Mouse (Mus musculus): Measurements from ENCODE around the gene Ckb. TPM values are rescaled to one million over a fixed set of nuclear protein-coding genes. Genes with fewer than 3 reads are reported as not detected.

The Ckb gene
- polyA plus RNA-seq, 1 experiment from 2014 or later: 135 TPM

DNA sequence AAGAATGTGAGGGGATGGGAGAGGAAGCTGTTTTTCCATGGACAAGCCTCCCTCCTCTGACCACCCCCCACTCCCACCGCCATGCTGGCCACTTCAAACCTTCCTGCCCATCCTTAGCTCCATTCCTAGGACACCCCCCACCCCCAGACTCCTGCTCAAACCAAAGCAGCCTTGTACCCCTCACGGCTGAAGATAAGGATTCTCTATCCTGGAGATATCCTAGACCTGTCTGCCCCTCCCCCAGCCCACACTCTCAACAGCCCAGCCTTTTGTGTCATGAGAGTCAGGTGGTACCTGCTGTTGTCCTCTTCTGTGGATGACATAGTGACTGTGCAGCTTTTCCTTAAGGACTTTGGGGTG, 15.9 kb upstream of the Ckb start:
- 61% methylated on average over 2 of the region's 2 CpGs for whole genome bisulfite sequencing
- no peaks in the 10 kb centered on the region for H3K9me3 ChIP-seq
- H3K4me2 ChIP-seq (replicated peaks): no peak overlapping the region
- ATAC-seq (ENCODE audit: low FRiP score, low read depth): no peak
- H3K4me1 ChIP-seq: peaks cover 28% of the 10 kb centered on the region
- H3K27ac ChIP-seq: no peak overlapping the region
- H3K9ac ChIP-seq: no peak overlapping the region
- peaks cover 9% of the 10 kb centered on the region for H3K36me3 ChIP-seq
- no peak overlapping the region for H3K4me3 ChIP-seq
- H3K27me3 ChIP-seq: no peaks in the 10 kb centered on the region

DNA sequence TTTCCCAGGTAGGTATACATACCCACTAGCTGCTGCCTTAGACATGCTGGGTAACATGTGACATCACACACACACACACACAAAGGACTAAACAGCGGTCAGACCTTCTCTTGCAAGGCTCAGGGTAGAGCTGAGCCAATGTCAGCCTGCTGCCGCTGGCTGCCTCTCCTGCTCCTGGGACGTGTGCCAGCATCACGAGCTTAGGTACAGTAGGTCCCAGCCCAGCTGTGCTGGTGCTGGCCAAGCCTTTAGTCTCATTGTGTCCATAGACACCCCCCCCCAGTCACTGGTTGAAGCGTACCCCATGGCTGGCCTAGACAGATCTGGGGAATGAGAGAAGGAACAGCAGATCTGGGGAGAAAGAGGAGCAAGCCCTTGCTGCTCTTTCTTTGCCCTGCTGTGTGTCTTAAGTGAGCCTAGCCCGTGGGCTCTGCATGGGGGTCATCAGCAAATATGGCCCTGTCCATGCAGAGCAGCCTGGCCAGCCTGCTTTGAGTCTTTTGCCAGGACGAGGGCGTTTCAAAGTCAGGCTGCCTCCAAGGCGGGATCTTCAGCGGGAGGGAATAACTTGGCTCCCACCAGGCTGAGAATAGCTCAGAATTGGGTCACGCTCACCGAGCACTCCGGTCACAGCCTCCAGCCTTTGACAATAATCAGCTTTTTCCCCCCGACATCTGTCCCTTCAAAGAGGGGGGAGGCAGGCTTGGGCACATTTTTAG, 15.4 kb upstream of the Ckb start:
- Histone ChIP-seq H3K9me3 (no peaks in the 10 kb centered on the region), H3K4me2 (replicated peaks) (no peak overlapping the region), H3K36me3 (peaks cover 14% of the 10 kb centered on the region), H3K9ac (no peak overlapping the region), H3K4me3 (no peak overlapping the region), H3K4me1 (peaks cover 23% of the 10 kb centered on the region), H3K27me3 (no peaks in the 10 kb centered on the region), H3K27ac (no peak overlapping the region)
- WGBS: 42% methylated on average over 14 of the region's 14 CpGs
- ATAC-seq (ENCODE audit: low FRiP score, low read depth): no peak; the same call in 1 of the 2 replicates

- 77% methylated on average over 4 of the region's 4 CpGs for WGBS
- no peak overlapping the region for H3K4me2 ChIP-seq (replicated peaks)
- H3K27me3 ChIP-seq: no peaks in the 10 kb centered on the region
Measured at GRCm38 (mm10) chr12:111686390-111686789, 14.3 kb upstream of the Ckb start.

GRCm38 (mm10) chr12:111682806-111683205, 10.7 kb upstream of the Ckb start:
- ATAC-seq (ENCODE audit: low FRiP score, low read depth): no peak
- H3K27ac ChIP-seq: no peak overlapping the region
- H3K4me3 ChIP-seq: no peak overlapping the region
- no peaks in the 10 kb centered on the region for H3K9me3 ChIP-seq
- peaks cover 36% of the 10 kb centered on the region for H3K36me3 ChIP-seq
- H3K27me3 ChIP-seq: no peaks in the 10 kb centered on the region
- no peak overlapping the region for H3K9ac ChIP-seq
- H3K4me1 ChIP-seq: peaks cover 22% of the 10 kb centered on the region
- no peak overlapping the region for H3K4me2 ChIP-seq (replicated peaks)
- WGBS: 76% methylated on average over 5 of the region's 5 CpGs

More at GRCm38 (mm10) chr12:111686390-111686789, 14.3 kb upstream of the Ckb start:
- ATAC-seq (ENCODE audit: low FRiP score, low read depth): no peak
- H3K4me1 ChIP-seq: peaks cover 18% of the 10 kb centered on the region
- peaks cover 25% of the 10 kb centered on the region for H3K36me3 ChIP-seq
- no peak overlapping the region for H3K4me3 ChIP-seq
- H3K9ac ChIP-seq: no peak overlapping the region
- no peak overlapping the region for H3K27ac ChIP-seq
- no peaks in the 10 kb centered on the region for H3K9me3 ChIP-seq

- ATAC-seq (ENCODE audit: low FRiP score, low read depth): no peak
- H3K27me3 ChIP-seq: no peaks in the 10 kb centered on the region
- H3K4me1 ChIP-seq: peaks cover 20% of the 10 kb centered on the region
- H3K9ac ChIP-seq: no peak overlapping the region
- no peak overlapping the region for H3K4me2 ChIP-seq (replicated peaks)
- peaks cover 36% of the 10 kb centered on the region for H3K36me3 ChIP-seq
- no peak overlapping the region for H3K27ac ChIP-seq
- H3K9me3 ChIP-seq: no peaks in the 10 kb centered on the region
- H3K4me3 ChIP-seq: no peak overlapping the region
- 86% methylated on average over 5 of the region's 5 CpGs for WGBS
Measured at GRCm38 (mm10) chr12:111682003-111682402, 9.9 kb upstream of the Ckb start.

- Histone ChIP-seq H3K9me3 (no peaks in the 10 kb centered on the region), H3K27ac (no peak overlapping the region), H3K27me3 (no peaks in the 10 kb centered on the region), H3K9ac (no peak overlapping the region), H3K36me3 (peaks cover 36% of the 10 kb centered on the region), H3K4me1 (peaks cover 19% of the 10 kb centered on the region), H3K4me3 (no peak overlapping the region), H3K4me2 (replicated peaks) (no peak overlapping the region)
- no peak for ATAC-seq (ENCODE audit: low FRiP score, low read depth)
- WGBS: 87% methylated on average over 8 of the region's 8 CpGs
Measured at GRCm38 (mm10) chr12:111681305-111681704, 9.2 kb upstream of the Ckb start.

DNA sequence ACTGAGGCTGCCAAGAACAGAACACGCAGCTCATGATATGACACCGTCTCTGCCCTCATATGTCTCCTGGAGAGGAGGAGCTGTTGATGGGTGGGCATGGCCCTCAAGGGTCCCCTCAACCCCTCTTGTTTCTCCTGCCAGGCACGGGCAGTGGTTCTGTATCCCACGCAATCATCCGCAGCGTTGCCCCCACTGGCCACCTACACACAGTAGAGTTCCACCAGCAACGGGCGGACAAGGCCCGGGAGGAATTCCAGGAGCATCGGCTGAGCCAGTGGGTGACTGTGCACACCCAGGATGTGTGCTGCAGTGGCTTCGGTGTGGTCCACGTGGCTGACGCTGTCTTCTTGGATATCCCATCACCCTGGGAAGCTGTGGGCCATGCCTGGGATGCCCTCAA, 8.5 kb upstream of the Ckb start:
- ATAC-seq (ENCODE audit: low FRiP score, low read depth): no peak
- H3K4me3 ChIP-seq: no peak overlapping the region
- H3K36me3 ChIP-seq: peaks cover 36% of the 10 kb centered on the region
- no peak overlapping the region for H3K9ac ChIP-seq
- no peaks in the 10 kb centered on the region for H3K9me3 ChIP-seq
- H3K4me1 ChIP-seq: peaks cover 19% of the 10 kb centered on the region
- 92% methylated on average over 13 of the region's 13 CpGs for WGBS
- no peak overlapping the region for H3K27ac ChIP-seq
- no peak overlapping the region for H3K4me2 ChIP-seq (replicated peaks)
- H3K27me3 ChIP-seq: peaks cover 3% of the 10 kb centered on the region; the same call in 1 of the 2 replicates

DNA sequence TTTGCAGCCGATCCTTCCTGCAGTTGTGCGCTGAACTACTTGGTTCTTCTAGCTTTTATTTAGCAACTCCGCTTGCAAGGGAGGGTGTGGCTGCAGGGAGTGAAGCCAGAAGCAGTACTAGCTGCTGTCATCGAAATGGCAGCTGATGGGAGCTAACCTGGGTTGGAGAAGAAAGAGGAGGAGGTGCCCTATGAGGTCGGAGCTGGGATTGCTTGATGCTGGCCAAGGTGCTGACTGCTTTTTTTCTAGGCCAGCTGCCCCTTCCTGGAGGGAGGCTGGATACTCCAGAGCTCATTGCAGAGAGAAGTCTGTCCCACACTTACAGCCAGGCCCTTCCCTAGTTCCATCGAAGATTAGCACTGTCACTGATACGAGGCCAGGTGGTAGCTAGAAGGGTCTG, 6.9 kb upstream of the Ckb start:
- H3K9me3 ChIP-seq: no peaks in the 10 kb centered on the region
- peaks cover 18% of the 10 kb centered on the region for H3K27me3 ChIP-seq
- peak overlapping the region; percentile 93 for H3K4me2 ChIP-seq (replicated peaks)
- peaks cover 36% of the 10 kb centered on the region for H3K36me3 ChIP-seq
- ATAC-seq (ENCODE audit: low FRiP score, low read depth): no peak
- no peak overlapping the region for H3K27ac ChIP-seq
- H3K4me3 ChIP-seq: peak overlapping the region; percentile 89
- H3K9ac ChIP-seq: peak overlapping the region; percentile 79
- peaks cover 19% of the 10 kb centered on the region for H3K4me1 ChIP-seq
- 46% methylated on average over 7 of the region's 7 CpGs for WGBS

GRCm38 (mm10) chr12:111678670-111678933, 6.5 kb upstream of the Ckb start:
- no peak for ATAC-seq (ENCODE audit: low FRiP score, low read depth)
- H3K27ac ChIP-seq: no peak overlapping the region
- H3K4me2 ChIP-seq (replicated peaks): peak overlapping the region; percentile 93
- H3K36me3 ChIP-seq: peaks cover 32% of the 10 kb centered on the region
- H3K9me3 ChIP-seq: no peaks in the 10 kb centered on the region
- H3K27me3 ChIP-seq: peaks cover 22% of the 10 kb centered on the region
- H3K4me3 ChIP-seq: peak overlapping the region; percentile 89
- WGBS: 4% methylated on average over 13 of the region's 13 CpGs
- peak overlapping the region; percentile 79 for H3K9ac ChIP-seq
- H3K4me1 ChIP-seq: peaks cover 19% of the 10 kb centered on the region

DNA sequence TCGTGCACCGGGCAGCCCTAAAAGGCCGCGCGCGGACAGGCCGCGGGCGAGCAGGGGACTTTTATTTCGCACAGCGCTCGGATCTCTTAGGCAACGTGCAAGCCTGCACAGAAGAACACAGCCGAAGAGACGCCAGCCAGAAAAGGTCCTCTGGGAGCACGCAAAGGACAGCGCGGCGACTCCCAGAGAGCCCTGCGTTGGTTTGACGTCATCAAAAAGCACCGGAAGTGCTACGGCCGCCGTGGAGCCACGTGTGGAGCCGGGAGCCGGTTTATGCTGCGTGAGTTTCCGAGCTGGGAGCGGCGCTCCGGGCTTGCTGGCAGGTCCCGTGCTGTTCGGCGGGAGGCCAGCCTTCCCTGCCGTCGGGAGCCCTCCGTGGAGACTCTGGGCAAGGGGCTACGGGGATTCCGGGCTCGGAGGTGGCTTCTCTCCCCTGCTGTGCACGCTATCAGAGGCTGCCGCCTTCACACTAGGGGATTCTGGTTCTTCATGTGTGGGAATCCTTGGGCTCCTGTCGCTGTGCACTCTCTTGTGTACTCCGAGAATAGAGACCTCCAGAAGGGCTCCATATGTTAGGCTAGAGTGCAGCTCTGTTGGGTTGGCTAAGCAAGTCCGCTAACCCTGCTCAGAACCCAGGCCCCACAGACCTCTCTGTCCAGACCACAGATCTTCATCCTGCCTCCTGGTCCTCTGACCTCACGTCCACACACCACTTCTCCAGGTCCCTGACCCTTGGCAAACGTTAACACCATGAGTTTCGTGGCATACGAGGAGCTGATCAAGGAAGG, 5.9 kb upstream of the Ckb start, which contains the start of gene Trmt61a:
TSS of gene Trmt61a (plus strand) at position 224 of the 788 bp plus-strand sequence.
- peak; percentile 91 for ATAC-seq (ENCODE audit: low FRiP score, low read depth)
- Histone ChIP-seq H3K4me1 (peaks cover 19% of the 10 kb centered on the region), H3K9ac (peak within 1 kb of the TSS; percentile 79), H3K36me3 (peaks cover 28% of the 10 kb centered on the region), H3K4me2 (replicated peaks) (peak within 1 kb of the TSS; percentile 93), H3K4me3 (peak within 1 kb of the TSS; percentile 89), H3K9me3 (no peaks in the 10 kb centered on the region), H3K27me3 (peaks cover 27% of the 10 kb centered on the region), H3K27ac (peak within 1 kb of the TSS; percentile 91)
- under 1% methylated on average over 51 of the region's 51 CpGs for WGBS

DNA sequence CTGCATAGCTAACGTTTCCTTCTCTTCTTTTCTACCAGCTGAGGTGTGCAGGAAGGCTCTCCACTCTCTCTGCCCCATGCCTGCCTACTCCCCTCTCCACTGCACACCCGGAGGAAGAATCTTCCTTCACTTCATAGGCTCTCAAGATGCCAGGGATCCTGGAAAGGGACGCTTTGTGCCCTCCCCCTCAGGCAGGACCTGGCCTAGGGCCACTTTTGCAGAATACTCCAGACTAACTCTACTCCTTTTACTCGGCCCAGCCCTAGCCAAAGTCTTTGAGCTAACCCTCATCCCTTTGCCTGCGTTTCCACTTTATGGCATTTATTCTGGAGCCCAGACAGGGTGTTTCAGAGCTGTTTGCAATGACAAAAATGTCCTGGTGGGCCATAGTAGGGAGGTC, 5.3 kb upstream of the Ckb start:
- Histone ChIP-seq H3K27ac (peak overlapping the region; percentile 91), H3K36me3 (peaks cover 21% of the 10 kb centered on the region), H3K9ac (peak overlapping the region; percentile 79), H3K4me1 (peaks cover 25% of the 10 kb centered on the region), H3K9me3 (no peaks in the 10 kb centered on the region), H3K4me3 (peak overlapping the region; percentile 89), H3K4me2 (replicated peaks) (peak overlapping the region; percentile 93), H3K27me3 (peaks cover 34% of the 10 kb centered on the region)
- 15% methylated on average over 5 of the region's 5 CpGs for WGBS
- ATAC-seq (ENCODE audit: low FRiP score, low read depth): peak; percentile 44

GRCm38 (mm10) chr12:111675797-111676580, 3.9 kb upstream of the Ckb start:
- Histone ChIP-seq H3K4me2 (replicated peaks) (no peak overlapping the region), H3K27ac (no peak overlapping the region), H3K4me1 (peaks cover 39% of the 10 kb centered on the region), H3K36me3 (peaks cover 7% of the 10 kb centered on the region), H3K9me3 (no peaks in the 10 kb centered on the region), H3K27me3 (peaks cover 48% of the 10 kb centered on the region), H3K4me3 (no peak overlapping the region), H3K9ac (no peak overlapping the region)
- no peak for ATAC-seq (ENCODE audit: low FRiP score, low read depth)
- WGBS: 62% methylated on average over 6 of the region's 6 CpGs

Data from limb, embryonic 13.5 days (tissue).